Mouse (Mus musculus): ENCODE results near the gene BC049730.
"Not testable (repeated sequence)": the region's sequence is repeated elsewhere in the genome, so short reads cannot be mapped to it uniquely, and the experiment has no call there.

DNA sequence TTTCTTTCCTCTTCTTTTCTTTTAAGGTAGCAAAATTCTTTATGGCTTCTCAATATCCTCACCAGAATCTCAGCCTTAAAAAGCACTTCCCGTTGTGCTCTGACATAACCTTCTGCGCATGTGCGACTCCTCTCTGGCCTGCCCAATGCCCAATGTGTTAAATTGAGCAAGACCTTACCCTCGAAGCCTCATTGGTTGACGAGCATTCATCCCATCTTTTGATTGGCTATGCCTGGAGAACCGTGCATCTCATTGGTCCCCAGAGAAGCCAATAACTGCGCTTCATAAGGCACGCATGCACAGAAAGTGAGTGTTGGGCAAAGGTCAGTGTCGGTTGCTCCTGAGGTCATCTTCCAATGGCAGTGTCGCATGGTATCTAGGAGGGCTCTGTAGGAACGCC lies 17.8 kb downstream of the BC049730 start, which contains the start of gene Gm4763:
- not testable (repeated sequence) for TF ChIP-seq CTCF, EP300 (IDR thresholded peaks at IDR 0.05; ENCODE audit: low read depth)

Data from liver, embryonic 14.5 days (tissue).